Mouse (Mus musculus): ENCODE measurements around the gene Eipr1. TPM values are rescaled to one million over a fixed set of nuclear protein-coding genes. Genes with fewer than 3 reads are reported as not detected.

Eipr1 gene
- polyA plus RNA-seq, 1 experiment = 25.7 TPM

- no peaks in the 10 kb centered on the region for H3K27me3 ChIP-seq (ENCODE audit: control insufficient read depth, insufficient read depth, low read length)
- no peaks in the 10 kb centered on the region for H3K36me3 ChIP-seq (ENCODE audit: control insufficient read depth, insufficient read depth, low read length)
- H3K4me1 ChIP-seq (ENCODE audit: control insufficient read depth, insufficient read depth, low read length) = no peaks in the 10 kb centered on the region
- TF ChIP-seq POLR2A (IDR thresholded peaks at IDR 0.05; ENCODE audit: control insufficient read depth, low read depth, low read length) (no peak), CTCF (IDR thresholded peaks at IDR 0.05; ENCODE audit: control insufficient read depth, insufficient read depth, insufficient replicate concordance, low read depth, low read length) (no peak)
- no peak overlapping the region for H3K4me3 ChIP-seq (ENCODE audit: control insufficient read depth, low read depth, low read length)
- H3K27ac ChIP-seq (ENCODE audit: control insufficient read depth, insufficient read depth, low read depth, low read length) = no peak overlapping the region
Measured at GRCm38 (mm10) chr12:28801731-28802130, 50.1 kb downstream of the Eipr1 start.

DNA sequence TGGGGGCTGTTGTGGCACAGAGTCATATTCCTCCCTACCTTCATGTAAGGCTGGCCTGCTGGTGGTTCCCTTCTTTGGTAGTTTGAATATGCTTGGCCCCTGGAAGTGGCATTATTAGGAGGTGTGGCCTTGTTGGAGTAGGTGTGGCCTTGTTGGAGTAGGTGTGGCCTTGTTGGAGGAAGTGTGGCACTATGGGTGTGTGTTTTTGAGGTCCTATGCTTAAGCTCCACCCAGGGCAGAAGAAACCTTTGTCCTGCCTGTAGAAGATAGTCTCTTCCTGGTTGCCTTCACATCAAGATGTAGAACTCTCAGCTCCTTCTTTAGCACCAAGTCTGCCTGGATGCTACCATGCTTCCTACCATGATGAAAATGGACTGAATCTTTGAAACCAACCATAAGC, 51.4 kb downstream of the Eipr1 start:
- H3K27me3 ChIP-seq (ENCODE audit: control insufficient read depth, insufficient read depth, low read length) = no peaks in the 10 kb centered on the region
- no peak overlapping the region for H3K4me3 ChIP-seq (ENCODE audit: control insufficient read depth, low read depth, low read length)
- TF ChIP-seq CTCF (IDR thresholded peaks at IDR 0.05; ENCODE audit: control insufficient read depth, insufficient read depth, insufficient replicate concordance, low read depth, low read length) = no peak
- TF ChIP-seq POLR2A (IDR thresholded peaks at IDR 0.05; ENCODE audit: control insufficient read depth, low read depth, low read length) = no peak
- H3K36me3 ChIP-seq (ENCODE audit: control insufficient read depth, insufficient read depth, low read length) = no peaks in the 10 kb centered on the region
- H3K4me1 ChIP-seq (ENCODE audit: control insufficient read depth, insufficient read depth, low read length) = no peaks in the 10 kb centered on the region
- H3K27ac ChIP-seq (ENCODE audit: control insufficient read depth, insufficient read depth, low read depth, low read length) = no peak overlapping the region

DNA sequence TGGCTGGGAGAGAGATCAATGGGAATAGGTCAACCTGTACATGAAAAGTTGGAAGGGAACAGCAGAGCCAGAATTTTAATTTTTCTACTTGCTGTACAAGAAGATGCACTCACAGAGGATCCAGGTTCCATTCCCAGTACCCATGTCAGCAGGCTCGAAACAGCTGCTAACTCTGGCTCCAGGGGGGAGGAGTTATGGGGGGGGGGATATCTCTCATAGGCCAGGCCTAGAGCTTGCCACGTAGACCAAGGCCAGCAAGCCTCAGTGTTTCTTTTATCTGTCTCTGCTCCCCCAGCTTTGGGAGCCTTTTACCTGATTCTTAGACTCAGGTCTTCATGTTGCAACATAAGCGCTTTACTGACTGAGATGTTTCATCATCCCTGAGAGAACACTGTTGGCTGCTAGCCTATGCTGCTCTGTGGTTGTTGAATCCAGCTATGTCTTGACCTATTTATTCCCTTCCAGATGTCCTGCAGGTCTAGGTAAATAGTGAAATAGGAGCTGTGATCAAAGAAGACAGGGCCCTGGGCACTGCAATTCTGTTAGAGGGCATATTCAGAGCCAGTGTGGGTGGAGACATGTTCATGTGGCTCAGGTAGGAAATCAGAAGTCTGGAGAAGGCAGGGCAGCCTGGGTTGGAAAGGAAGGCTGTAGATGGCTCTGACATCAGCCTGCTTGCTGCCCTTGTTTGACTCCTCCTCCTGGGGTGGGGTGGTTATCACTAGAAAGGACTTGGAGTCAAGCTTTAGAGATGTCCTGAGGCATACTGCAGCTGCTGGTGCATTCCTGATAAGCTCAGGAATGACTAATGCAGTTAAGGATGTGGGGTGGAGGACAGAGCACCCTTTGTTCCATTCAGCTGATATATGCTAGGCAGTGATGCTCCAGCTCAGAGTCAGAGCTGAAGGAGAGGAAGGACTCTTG, 53.2 kb downstream of the Eipr1 start:
- Histone ChIP-seq H3K27me3 (ENCODE audit: control insufficient read depth, insufficient read depth, low read length) (no peaks in the 10 kb centered on the region), H3K36me3 (ENCODE audit: control insufficient read depth, insufficient read depth, low read length) (no peaks in the 10 kb centered on the region), H3K4me1 (ENCODE audit: control insufficient read depth, insufficient read depth, low read length) (no peaks in the 10 kb centered on the region), H3K4me3 (ENCODE audit: control insufficient read depth, low read depth, low read length) (no peak overlapping the region), H3K27ac (ENCODE audit: control insufficient read depth, insufficient read depth, low read depth, low read length) (peak overlapping the region; percentile 15; the same call in 1 of the 2 replicates)
- TF ChIP-seq POLR2A (IDR thresholded peaks at IDR 0.05; ENCODE audit: control insufficient read depth, low read depth, low read length) (no peak), CTCF (IDR thresholded peaks at IDR 0.05; ENCODE audit: control insufficient read depth, insufficient read depth, insufficient replicate concordance, low read depth, low read length) (no peak)

DNA sequence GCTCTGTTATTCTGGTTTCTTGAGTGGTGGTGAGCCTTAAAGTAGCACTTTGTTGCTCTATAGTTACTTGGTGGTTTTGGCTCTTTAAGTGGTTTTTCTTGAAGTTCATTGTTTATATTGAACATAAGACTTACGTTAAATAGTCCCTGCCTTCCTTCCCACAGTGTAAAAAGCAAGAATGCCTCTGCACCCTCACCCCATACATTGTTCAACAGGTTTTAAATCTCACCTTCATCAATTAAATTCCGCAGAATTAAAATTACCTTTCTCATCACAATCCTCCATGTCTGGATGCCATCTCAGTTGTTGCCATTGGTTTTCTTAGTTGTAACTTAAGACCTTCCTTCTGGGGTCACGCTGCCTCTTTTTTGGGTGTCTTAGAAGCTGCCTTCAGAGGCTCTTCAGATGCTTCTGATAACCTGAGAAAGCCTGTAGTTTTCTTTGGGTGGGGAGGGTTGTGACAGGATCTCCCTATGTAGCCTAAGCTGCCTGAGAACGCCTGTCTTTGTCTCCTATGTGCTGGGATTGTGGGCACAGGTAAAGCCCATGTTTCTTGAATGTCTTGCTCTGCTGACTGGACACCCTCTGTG, 57.3 kb downstream of the Eipr1 start:
- no peaks in the 10 kb centered on the region for H3K4me1 ChIP-seq (ENCODE audit: control insufficient read depth, insufficient read depth, low read length)
- H3K4me3 ChIP-seq (ENCODE audit: control insufficient read depth, low read depth, low read length) = no peak overlapping the region
- H3K27ac ChIP-seq (ENCODE audit: control insufficient read depth, insufficient read depth, low read depth, low read length) = no peak overlapping the region
- no peaks in the 10 kb centered on the region for H3K36me3 ChIP-seq (ENCODE audit: control insufficient read depth, insufficient read depth, low read length)
- TF ChIP-seq POLR2A (IDR thresholded peaks at IDR 0.05; ENCODE audit: control insufficient read depth, low read depth, low read length) = no peak
- no peak for TF ChIP-seq CTCF (IDR thresholded peaks at IDR 0.05; ENCODE audit: control insufficient read depth, insufficient read depth, insufficient replicate concordance, low read depth, low read length)
- H3K27me3 ChIP-seq (ENCODE audit: control insufficient read depth, insufficient read depth, low read length) = no peaks in the 10 kb centered on the region

GRCm38 (mm10) chr12:28809756-28810337, 58.2 kb downstream of the Eipr1 start:
- H3K27me3 ChIP-seq (ENCODE audit: control insufficient read depth, insufficient read depth, low read length) = no peaks in the 10 kb centered on the region
- no peak overlapping the region for H3K4me3 ChIP-seq (ENCODE audit: control insufficient read depth, low read depth, low read length)
- TF ChIP-seq CTCF (IDR thresholded peaks at IDR 0.05; ENCODE audit: control insufficient read depth, insufficient read depth, insufficient replicate concordance, low read depth, low read length) = no peak
- no peak for TF ChIP-seq POLR2A (IDR thresholded peaks at IDR 0.05; ENCODE audit: control insufficient read depth, low read depth, low read length)
- no peak overlapping the region for H3K27ac ChIP-seq (ENCODE audit: control insufficient read depth, insufficient read depth, low read depth, low read length)
- H3K36me3 ChIP-seq (ENCODE audit: control insufficient read depth, insufficient read depth, low read length) = no peaks in the 10 kb centered on the region
- H3K4me1 ChIP-seq (ENCODE audit: control insufficient read depth, insufficient read depth, low read length) = no peaks in the 10 kb centered on the region

DNA sequence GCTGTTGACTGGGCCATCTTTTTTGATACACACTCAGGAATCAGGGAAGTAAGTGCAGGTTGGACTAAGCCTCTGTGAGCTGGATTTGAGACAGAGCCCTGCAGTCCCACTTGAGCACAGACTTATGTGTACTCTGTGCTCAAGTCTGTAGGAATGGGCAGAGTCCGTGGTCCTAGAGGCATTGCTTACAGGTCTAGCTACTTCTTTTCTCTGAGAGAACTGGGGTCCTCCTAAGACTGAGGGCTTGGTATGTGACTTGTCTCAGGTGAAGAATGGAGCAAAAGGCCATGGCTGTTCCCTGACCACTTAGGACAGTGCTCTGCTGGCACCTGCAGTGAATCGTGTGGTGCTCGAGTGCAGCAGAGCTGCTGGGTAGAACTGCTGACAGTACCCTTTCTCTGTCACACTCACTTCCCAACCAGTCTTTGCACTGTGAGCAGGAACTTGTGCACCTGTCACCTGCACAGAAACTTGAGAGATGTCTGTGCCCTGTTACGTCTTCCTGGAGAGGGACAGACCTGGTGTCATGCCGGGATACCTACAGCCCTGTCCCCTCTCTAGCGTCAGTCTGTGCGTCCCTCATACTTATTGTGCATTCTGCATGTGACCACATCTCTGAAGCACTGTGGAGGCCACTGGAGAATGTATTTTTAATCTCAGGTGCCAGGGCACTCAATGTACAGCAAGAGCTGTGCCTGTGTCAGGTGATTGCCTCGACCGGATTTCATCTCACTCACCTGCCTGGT, 65.3 kb downstream of the Eipr1 start:
- no peak overlapping the region for H3K4me3 ChIP-seq (ENCODE audit: control insufficient read depth, low read depth, low read length)
- H3K27me3 ChIP-seq (ENCODE audit: control insufficient read depth, insufficient read depth, low read length) = no peaks in the 10 kb centered on the region
- H3K27ac ChIP-seq (ENCODE audit: control insufficient read depth, insufficient read depth, low read depth, low read length) = no peak overlapping the region

GRCm38 (mm10) chr12:28817427-28817752, 65.8 kb downstream of the Eipr1 start:
- no peaks in the 10 kb centered on the region for H3K36me3 ChIP-seq (ENCODE audit: control insufficient read depth, insufficient read depth, low read length)
- H3K27ac ChIP-seq (ENCODE audit: control insufficient read depth, insufficient read depth, low read depth, low read length) = no peak overlapping the region
- no peak overlapping the region for H3K4me3 ChIP-seq (ENCODE audit: control insufficient read depth, low read depth, low read length)
- TF ChIP-seq POLR2A (IDR thresholded peaks at IDR 0.05; ENCODE audit: control insufficient read depth, low read depth, low read length) (no peak), CTCF (IDR thresholded peaks at IDR 0.05; ENCODE audit: control insufficient read depth, insufficient read depth, insufficient replicate concordance, low read depth, low read length) (no peak)
- H3K4me1 ChIP-seq (ENCODE audit: control insufficient read depth, insufficient read depth, low read length) = no peaks in the 10 kb centered on the region
- no peaks in the 10 kb centered on the region for H3K27me3 ChIP-seq (ENCODE audit: control insufficient read depth, insufficient read depth, low read length)

More for the DNA sequence above, 65.3 kb downstream of the Eipr1 start:
- H3K36me3 ChIP-seq (ENCODE audit: control insufficient read depth, insufficient read depth, low read length) = no peaks in the 10 kb centered on the region
- TF ChIP-seq CTCF (IDR thresholded peaks at IDR 0.05; ENCODE audit: control insufficient read depth, insufficient read depth, insufficient replicate concordance, low read depth, low read length) = no peak
- no peaks in the 10 kb centered on the region for H3K4me1 ChIP-seq (ENCODE audit: control insufficient read depth, insufficient read depth, low read length)

All from testis, adult 2 months (tissue).